Mouse (Mus musculus): ENCODE measurements at regions not wholly inside any gene's neighbourhood (a gene's known extent, or its start where the extent isn't known, plus 50 kb on each side); places are given as distances from the start of the nearest gene placed in this dataset.

DNA sequence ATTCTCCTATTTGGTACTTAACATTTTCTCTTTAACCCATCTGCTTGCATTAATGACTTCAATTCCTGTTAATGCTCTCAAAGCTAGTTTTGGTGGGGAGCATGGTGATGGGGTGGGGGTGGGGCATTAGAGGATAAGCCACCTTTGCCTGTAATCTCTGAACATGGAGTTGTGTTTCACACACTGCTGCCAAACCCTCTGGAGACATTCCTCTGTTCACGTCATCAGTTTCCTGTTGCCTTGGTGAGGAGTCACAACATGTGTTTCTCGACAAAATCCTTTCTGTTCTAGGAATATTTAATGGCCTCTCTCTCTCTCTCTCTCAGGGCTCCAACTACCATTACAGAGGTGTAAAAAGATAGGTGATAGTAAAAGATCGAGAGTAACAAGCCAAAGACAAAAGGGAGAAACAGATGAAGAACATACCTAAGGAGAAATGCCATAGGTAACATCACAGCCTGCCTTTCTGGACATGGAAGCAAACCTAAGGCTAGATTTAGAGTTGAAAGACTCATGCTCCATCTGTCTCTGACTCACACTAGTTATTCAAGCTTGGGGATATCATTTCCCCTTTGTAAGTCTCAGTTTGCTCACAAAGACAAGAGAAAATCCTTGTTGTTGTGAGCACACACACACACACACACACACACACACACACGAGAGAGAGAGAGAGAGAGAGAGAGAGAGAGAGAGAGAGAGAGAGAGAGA lies 618.6 kb downstream of the Slc22a22 start:
- no peaks in the 10 kb centered on the region for H3K27me3 ChIP-seq (replicated peaks)
- H3K4me1 ChIP-seq, result peaks cover 6% of the 10 kb centered on the region; the same call in 1 of the 2 replicates
- H3K36me3 ChIP-seq, result no peaks in the 10 kb centered on the region
- WGBS, result 34% methylated on average over 4 of the region's 4 CpGs
- no peak overlapping the region for H3K27ac ChIP-seq (replicated peaks)
- H3K9me3 ChIP-seq (replicated peaks), result no peaks in the 10 kb centered on the region
- no peak for ATAC-seq (ENCODE audit: low FRiP score)
- H3K4me3 ChIP-seq (replicated peaks), result no peak overlapping the region
- no peak overlapping the region for H3K9ac ChIP-seq (replicated peaks)
- no peak overlapping the region for H3K4me2 ChIP-seq

DNA sequence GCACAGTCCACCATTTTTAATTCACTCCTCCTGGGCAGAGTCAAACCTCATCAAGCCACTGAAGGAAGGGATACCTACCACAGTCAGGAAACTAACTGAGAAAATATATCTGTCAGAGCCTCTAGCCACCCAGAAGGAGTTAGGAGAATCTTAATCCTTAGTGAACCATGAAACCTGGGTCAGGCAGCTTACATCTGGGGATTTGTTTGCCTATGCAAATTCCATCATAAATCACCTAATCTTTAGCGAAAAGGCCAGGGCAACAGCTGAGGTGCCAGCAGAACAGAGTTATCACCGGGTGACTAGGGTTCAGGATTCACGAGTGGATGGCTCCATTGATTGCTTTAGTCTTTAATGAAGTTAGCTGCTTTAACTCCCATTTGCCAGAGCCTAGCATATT lies 619.3 kb downstream of the Slc22a22 start:
- 13% methylated on average over 3 of the region's 3 CpGs for WGBS
- Histone ChIP-seq H3K9ac (replicated peaks) (no peak overlapping the region), H3K4me1 (peaks cover 6% of the 10 kb centered on the region; the same call in 1 of the 2 replicates), H3K27ac (replicated peaks) (no peak overlapping the region), H3K36me3 (no peaks in the 10 kb centered on the region), H3K9me3 (replicated peaks) (no peaks in the 10 kb centered on the region), H3K4me3 (replicated peaks) (no peak overlapping the region), H3K4me2 (no peak overlapping the region), H3K27me3 (replicated peaks) (no peaks in the 10 kb centered on the region)
- no peak for ATAC-seq (ENCODE audit: low FRiP score)

DNA sequence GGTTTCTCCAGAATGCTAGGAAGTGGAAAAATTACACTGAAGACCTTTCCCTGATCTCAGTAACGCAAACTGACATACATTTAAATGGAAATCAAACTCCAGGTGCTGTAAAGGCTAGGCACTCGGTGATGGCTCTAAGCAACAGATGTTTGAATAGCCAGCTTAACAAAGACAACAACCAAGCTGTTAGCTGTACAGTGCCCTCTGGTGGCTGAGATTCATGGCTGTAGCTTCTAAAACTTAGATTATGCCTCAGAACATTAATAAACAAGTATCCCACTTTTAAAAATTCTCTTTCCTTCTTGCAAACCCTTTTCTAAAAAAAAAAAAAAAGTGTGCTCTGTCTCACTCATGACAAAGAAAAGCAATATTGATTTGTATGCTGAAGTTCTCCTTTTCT lies 621.4 kb downstream of the Slc22a22 start:
- H3K9me3 ChIP-seq (replicated peaks), result no peaks in the 10 kb centered on the region

GRCm38 (mm10) chr15:56853106-56853505 lies 624.3 kb downstream of the Slc22a22 start:
- H3K27me3 ChIP-seq (replicated peaks), result no peaks in the 10 kb centered on the region
- no peak overlapping the region for H3K27ac ChIP-seq (replicated peaks)
- no peak overlapping the region for H3K9ac ChIP-seq (replicated peaks)
- WGBS, result 84% methylated on average over 5 of the region's 5 CpGs
- no peak overlapping the region for H3K4me3 ChIP-seq (replicated peaks)
- no peaks in the 10 kb centered on the region for H3K9me3 ChIP-seq (replicated peaks)
- no peak for ATAC-seq (ENCODE audit: low FRiP score)
- H3K36me3 ChIP-seq, result no peaks in the 10 kb centered on the region
- no peak overlapping the region for H3K4me2 ChIP-seq
- no peaks in the 10 kb centered on the region; the same call in 1 of the 2 replicates for H3K4me1 ChIP-seq

More for the DNA sequence above, 621.4 kb downstream of the Slc22a22 start:
- H3K4me2 ChIP-seq, result no peak overlapping the region
- no peak overlapping the region for H3K27ac ChIP-seq (replicated peaks)
- no peak overlapping the region for H3K9ac ChIP-seq (replicated peaks)
- no peak overlapping the region for H3K4me3 ChIP-seq (replicated peaks)
- H3K27me3 ChIP-seq (replicated peaks), result no peaks in the 10 kb centered on the region
- WGBS, result 10% methylated on average over 2 of the region's 2 CpGs
- ATAC-seq (ENCODE audit: low FRiP score), result 0 out of 2 replicates have a peak, but pooled peaks have one; percentile 14
- H3K4me1 ChIP-seq, result peaks cover 6% of the 10 kb centered on the region; the same call in 1 of the 2 replicates
- H3K36me3 ChIP-seq, result no peaks in the 10 kb centered on the region

DNA sequence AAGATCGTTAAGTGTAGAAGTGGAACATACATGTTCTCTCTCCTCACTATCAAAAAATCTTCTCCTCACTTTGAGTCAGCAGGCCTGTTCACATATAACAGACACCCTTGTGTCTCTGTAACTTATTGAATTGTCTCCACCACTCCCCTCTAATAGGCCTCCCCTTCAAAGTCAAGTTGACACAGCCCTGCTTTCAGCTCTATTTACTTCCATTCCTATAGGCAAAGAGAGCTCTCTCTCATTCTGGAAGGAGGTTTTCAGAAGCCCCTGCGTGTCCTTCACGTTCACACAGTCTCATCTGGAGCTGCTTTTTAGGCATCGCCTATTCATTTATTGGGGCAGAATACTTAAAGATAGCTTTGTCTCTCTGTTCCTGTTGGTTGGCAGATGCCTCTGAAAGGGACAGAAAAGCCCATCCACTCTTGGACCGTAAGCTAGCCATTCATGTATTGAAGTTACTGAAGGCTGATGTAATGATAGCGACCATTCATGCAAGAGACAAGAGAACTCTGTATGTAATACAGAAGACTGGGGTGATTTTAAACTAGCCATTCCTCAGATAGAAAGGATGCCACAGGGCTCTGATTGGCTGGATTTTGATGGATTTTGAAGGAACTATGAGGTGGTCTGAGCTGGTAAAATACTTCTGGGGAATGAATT lies 629.8 kb downstream of the Slc22a22 start:
- Histone ChIP-seq H3K27me3 (replicated peaks) (no peaks in the 10 kb centered on the region), H3K27ac (replicated peaks) (no peak overlapping the region), H3K4me1 (no peaks in the 10 kb centered on the region), H3K9ac (replicated peaks) (no peak overlapping the region), H3K9me3 (replicated peaks) (no peaks in the 10 kb centered on the region), H3K36me3 (no peaks in the 10 kb centered on the region), H3K4me2 (no peak overlapping the region), H3K4me3 (replicated peaks) (no peak overlapping the region)
- 74% methylated on average over 6 of the region's 6 CpGs for WGBS
- no peak for ATAC-seq (ENCODE audit: low FRiP score)

DNA sequence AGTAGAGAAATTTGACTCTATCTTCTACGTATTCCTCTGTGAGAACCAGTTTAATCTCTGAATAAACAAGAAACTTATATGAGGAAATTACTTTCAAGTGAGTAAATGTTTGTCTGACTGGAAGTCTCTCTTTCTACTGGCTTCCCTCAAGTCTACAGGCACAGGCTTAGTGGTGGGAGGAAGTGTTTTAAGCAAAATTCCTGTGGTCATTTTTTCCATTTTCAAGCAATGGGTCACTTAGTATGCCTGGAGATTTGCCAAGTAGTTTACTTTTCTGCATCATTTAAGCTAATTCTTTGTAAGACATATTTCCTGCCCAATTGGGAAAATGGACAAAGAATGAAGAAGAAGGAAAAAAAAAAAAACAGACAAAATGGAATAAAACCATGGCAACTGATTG lies 632.9 kb downstream of the Slc22a22 start:
- no peaks in the 10 kb centered on the region for H3K27me3 ChIP-seq (replicated peaks)
- H3K4me2 ChIP-seq, result no peak overlapping the region
- WGBS, result 79% methylated on average over 1 of the region's 1 CpGs
- H3K4me3 ChIP-seq (replicated peaks), result no peak overlapping the region
- H3K36me3 ChIP-seq, result no peaks in the 10 kb centered on the region
- H3K9ac ChIP-seq (replicated peaks), result no peak overlapping the region
- H3K27ac ChIP-seq (replicated peaks), result no peak overlapping the region
- H3K9me3 ChIP-seq (replicated peaks), result no peaks in the 10 kb centered on the region
- H3K4me1 ChIP-seq, result no peaks in the 10 kb centered on the region
- no peak for ATAC-seq (ENCODE audit: low FRiP score)

DNA sequence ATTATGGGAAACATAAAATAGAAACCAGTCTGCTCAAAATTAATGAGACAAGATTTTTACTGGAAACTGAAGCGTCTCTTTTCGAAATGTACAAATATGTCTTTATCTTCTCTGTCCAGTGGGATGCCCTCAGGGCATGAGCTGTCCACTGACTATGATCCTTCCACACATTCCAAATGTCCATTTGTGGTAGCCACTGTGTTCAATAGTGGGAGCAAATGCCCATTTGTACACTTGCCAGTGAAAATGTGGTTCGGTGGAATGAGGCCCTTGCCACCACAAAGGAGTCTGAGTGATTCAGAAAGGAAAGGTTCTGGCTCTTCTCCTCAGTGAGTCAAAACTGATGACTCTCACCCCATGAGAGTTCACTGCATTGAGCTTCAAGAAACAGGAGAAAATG lies 635.9 kb downstream of the Slc22a22 start:
- no peak overlapping the region for H3K4me3 ChIP-seq (replicated peaks)
- WGBS, result 97% methylated on average over 3 of the region's 3 CpGs
- no peak overlapping the region for H3K4me2 ChIP-seq
- no peak overlapping the region for H3K27ac ChIP-seq (replicated peaks)
- H3K27me3 ChIP-seq (replicated peaks), result no peaks in the 10 kb centered on the region
- no peaks in the 10 kb centered on the region for H3K4me1 ChIP-seq
- H3K9ac ChIP-seq (replicated peaks), result no peak overlapping the region
- H3K9me3 ChIP-seq (replicated peaks), result no peaks in the 10 kb centered on the region
- H3K36me3 ChIP-seq, result no peaks in the 10 kb centered on the region
- ATAC-seq (ENCODE audit: low FRiP score), result no peak

- H3K4me3 ChIP-seq (replicated peaks), result no peak overlapping the region
- ATAC-seq (ENCODE audit: low FRiP score), result no peak
- H3K9me3 ChIP-seq (replicated peaks), result no peaks in the 10 kb centered on the region
- H3K27ac ChIP-seq (replicated peaks), result no peak overlapping the region
- WGBS, result 96% methylated on average over 1 of the region's 1 CpGs
- no peaks in the 10 kb centered on the region for H3K27me3 ChIP-seq (replicated peaks)
- no peak overlapping the region for H3K9ac ChIP-seq (replicated peaks)
- no peaks in the 10 kb centered on the region for H3K36me3 ChIP-seq
- H3K4me2 ChIP-seq, result no peak overlapping the region
- no peaks in the 10 kb centered on the region for H3K4me1 ChIP-seq
Measured at GRCm38 (mm10) chr15:56837292-56837691, 640.1 kb downstream of the Slc22a22 start.

- 92% methylated on average over 2 of the region's 2 CpGs for WGBS
- no peaks in the 10 kb centered on the region for H3K9me3 ChIP-seq (replicated peaks)
- no peak for ATAC-seq (ENCODE audit: low FRiP score)
- H3K4me3 ChIP-seq (replicated peaks), result no peak overlapping the region
- H3K27me3 ChIP-seq (replicated peaks), result no peaks in the 10 kb centered on the region
- H3K36me3 ChIP-seq, result no peaks in the 10 kb centered on the region
- no peak overlapping the region for H3K27ac ChIP-seq (replicated peaks)
- no peaks in the 10 kb centered on the region for H3K4me1 ChIP-seq
- H3K4me2 ChIP-seq, result no peak overlapping the region
- H3K9ac ChIP-seq (replicated peaks), result no peak overlapping the region
Measured at GRCm38 (mm10) chr15:56834621-56835020, 642.8 kb downstream of the Slc22a22 start.

- no peak overlapping the region for H3K9ac ChIP-seq (replicated peaks)
- 93% methylated on average over 7 of the region's 7 CpGs for WGBS
- H3K36me3 ChIP-seq, result no peaks in the 10 kb centered on the region
- H3K9me3 ChIP-seq (replicated peaks), result no peaks in the 10 kb centered on the region
- no peaks in the 10 kb centered on the region for H3K27me3 ChIP-seq (replicated peaks)
- H3K27ac ChIP-seq (replicated peaks), result no peak overlapping the region
- no peak overlapping the region for H3K4me2 ChIP-seq
- no peaks in the 10 kb centered on the region for H3K4me1 ChIP-seq
- H3K4me3 ChIP-seq (replicated peaks), result no peak overlapping the region
- no peak for ATAC-seq (ENCODE audit: low FRiP score)
Measured at GRCm38 (mm10) chr15:56832666-56833065, 644.8 kb downstream of the Slc22a22 start.

- no peak overlapping the region for H3K9ac ChIP-seq (replicated peaks)
- no peaks in the 10 kb centered on the region for H3K9me3 ChIP-seq (replicated peaks)
- WGBS, result 83% methylated on average over 8 of the region's 8 CpGs
- H3K27me3 ChIP-seq (replicated peaks), result no peaks in the 10 kb centered on the region
- H3K4me1 ChIP-seq, result peaks cover 7% of the 10 kb centered on the region; the same call in 1 of the 2 replicates
- no peak for ATAC-seq (ENCODE audit: low FRiP score)
- no peaks in the 10 kb centered on the region for H3K36me3 ChIP-seq
- no peak overlapping the region for H3K4me3 ChIP-seq (replicated peaks)
- no peak overlapping the region for H3K27ac ChIP-seq (replicated peaks)
- H3K4me2 ChIP-seq, result no peak overlapping the region
Measured at GRCm38 (mm10) chr15:56820977-56821579, 656.3 kb downstream of the Slc22a22 start.

Measured in neural tube, embryonic 15.5 days (tissue).